ENCODE assay signal across 12 mouse cellular contexts in the genomic region with DNA sequence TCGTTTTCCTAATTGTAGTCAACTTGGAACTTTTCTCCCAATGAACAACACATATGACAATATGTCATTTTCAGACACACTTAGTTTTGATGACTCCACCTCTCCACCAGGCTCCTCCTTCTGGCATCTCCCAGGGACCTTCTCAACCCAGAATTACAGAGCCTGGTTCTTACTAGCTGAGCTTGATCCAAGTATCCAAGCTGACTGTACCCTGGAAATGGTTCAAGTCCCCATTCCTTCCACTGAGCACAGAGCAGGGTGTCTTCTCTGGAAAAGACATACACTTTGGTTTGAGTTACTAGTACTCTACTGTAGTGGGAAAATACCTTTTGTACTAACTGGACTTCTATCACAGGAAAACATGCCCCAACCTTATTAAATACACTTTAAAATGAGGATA.
"Had no signal": no experiment of that assay in that cellular context is flagged by ENCODE, and none has a peak within 500 bp of the region (broad histone marks: within the 10 kb centered on the region; RNA-seq: fewer than 3 reads in every experiment).

No protein-coding gene starts in this region.

- DNase-seq: liver, postnatal 0 days; lung, adult 2 months; lung, postnatal 14 days; lung, postnatal 36 days; retina, postnatal 1 day; right cerebral cortex, adult 18-20 months; right cerebral cortex, postnatal 25 days; right cerebral cortex, postnatal 4 days; spleen, adult 18-20 months; thymus, adult 18-20 months; thymus, postnatal 14 days; thymus, postnatal 36 days had no signal
